Mouse (Mus musculus) MEL (cell line): ENCODE results near the gene Cables2. TPM values are rescaled to one million over a fixed set of nuclear protein-coding genes. Genes with fewer than 3 reads are reported as not detected.

Experiments used
- DNase-seq: peaks from one replicate; pipeline ENCODE4 v3.0.0; 2011; ENCODE audit warnings: low read depth, low spot score
- H3K27ac ChIP-seq: 2 replicates; pipeline ENCODE4 v1.5.1; 2012; ENCODE audit warnings: low read depth, mild to moderate bottlenecking, control low read depth, low read length, moderate library complexity; ENCODE audit not compliant: control insufficient read depth
- H3K27me3 ChIP-seq, 2 experiments: fragments of 150-350 bp in 1 of 2; sonication (generic) in 1 of 2; 2 replicates each; pipeline ENCODE4 v1.6.1; 2012; ENCODE audit warnings: low read length in 2 of 2, mild to moderate bottlenecking in 2 of 2, improper control_type of control experiment in 1 of 2, moderate library complexity in 1 of 2; ENCODE audit not compliant: insufficient read depth in 2 of 2, control insufficient read depth in 1 of 2
- H3K36me3 ChIP-seq, 2 experiments: 2 replicates each; pipeline ENCODE4 v1.6.1; 2012 to 2014; ENCODE audit warnings: low read length in 2 of 2, improper control_type of control experiment in 1 of 2, inconsistent platforms in 1 of 2, mild to moderate bottlenecking in 1 of 2; ENCODE audit not compliant: insufficient read depth in 2 of 2, control insufficient read depth in 1 of 2
- H3K4me1 ChIP-seq, 2 experiments: fragments of 150-350 bp in 1 of 2; sonication (generic) in 1 of 2; 2 replicates each; pipeline ENCODE4 v1.6.1; 2012; ENCODE audit warnings: low read length in 2 of 2, improper control_type of control experiment in 1 of 2, mild to moderate bottlenecking in 1 of 2; ENCODE audit not compliant: insufficient read depth in 2 of 2, control insufficient read depth in 1 of 2
- H3K4me3 ChIP-seq, 2 experiments: fragments of 150-350 bp in 1 of 2; sonication (generic) in 1 of 2; 2 replicates each; pipeline ENCODE4 v1.5.1; 2012; ENCODE audit warnings: low read depth in 2 of 2, low read length in 2 of 2, mild to moderate bottlenecking in 2 of 2, moderate library complexity in 2 of 2, control low read depth in 1 of 2, improper control_type of control experiment in 1 of 2; ENCODE audit not compliant: control insufficient read depth in 1 of 2, insufficient read depth in 1 of 2
- H3K79me2 ChIP-seq: 2 replicates; pipeline ENCODE4 v1.6.1; 2012; ENCODE audit warnings: mild to moderate bottlenecking, low read length, moderate library complexity; ENCODE audit not compliant: control insufficient read depth, poor library complexity, insufficient read depth
- H3K9ac ChIP-seq: 2 replicates; pipeline ENCODE4 v1.6.1; 2012; ENCODE audit warnings: low read depth, mild to moderate bottlenecking, control low read depth, low read length, moderate library complexity; ENCODE audit not compliant: control insufficient read depth, poor library complexity, severe bottlenecking
- H3K9me3 ChIP-seq: fragments of 150-350 bp; sonication (generic); replicated peaks from 2 replicates; pipeline ENCODE4 v1.6.1; 2012; ENCODE audit warnings: mild to moderate bottlenecking, low read length, improper control_type of control experiment, moderate library complexity; ENCODE audit not compliant: insufficient read depth
- BHLHE40 ChIP-seq: IDR thresholded peaks from 2 replicates; pipeline ENCODE4 v1.6.1; 2012; ENCODE audit warnings: low read depth, mild to moderate bottlenecking, inconsistent platforms, low read length, improper control_type of control experiment, borderline replicate concordance
- CHD1 ChIP-seq: IDR thresholded peaks from 2 replicates; pipeline ENCODE4 v1.6.1; 2012; ENCODE audit warnings: low read depth, mild to moderate bottlenecking, inconsistent platforms, low read length, improper control_type of control experiment
- CTCF ChIP-seq, 3 experiments: IDR thresholded peaks in 2 of 3; conservative IDR thresholded peaks in 1 of 3; 2 replicates each; pipeline ENCODE4 v1.5.1; 2011 to 2012; ENCODE audit warnings: low read length in 3 of 3, low read depth in 2 of 3, mild to moderate bottlenecking in 2 of 3, improper control_type of control experiment in 1 of 3, inconsistent platforms in 1 of 3, mixed read lengths in 1 of 3, moderate library complexity in 1 of 3; ENCODE audit not compliant: control insufficient read depth in 1 of 3, insufficient read depth in 1 of 3, poor library complexity in 1 of 3, severe bottlenecking in 1 of 3
- E2F4 ChIP-seq: IDR thresholded peaks from 2 replicates; pipeline ENCODE4 v1.6.1; 2011; ENCODE audit warnings: low read depth, low read length, improper control_type of control experiment, borderline replicate concordance
- ETS1 ChIP-seq: IDR thresholded peaks from 2 replicates; pipeline ENCODE4 v1.6.1; 2012; ENCODE audit warnings: low read depth, mild to moderate bottlenecking, inconsistent platforms, low read length, improper control_type of control experiment, moderate library complexity
- JUND ChIP-seq: IDR thresholded peaks from 2 replicates; pipeline ENCODE4 v1.6.1; 2011; ENCODE audit warnings: low read depth, mild to moderate bottlenecking, improper control_type of control experiment, low read length
- MAFK ChIP-seq: IDR thresholded peaks from 2 replicates; pipeline ENCODE4 v1.6.1; 2011; ENCODE audit warnings: low read depth, mild to moderate bottlenecking, low read length, improper control_type of control experiment, borderline replicate concordance
- MAX ChIP-seq: IDR thresholded peaks from 2 replicates; pipeline ENCODE4 v1.6.1; 2011; ENCODE audit warnings: low read length, improper control_type of control experiment
- MAZ ChIP-seq: IDR thresholded peaks from 2 replicates; pipeline ENCODE4 v1.6.1; 2012; ENCODE audit warnings: low read depth, mild to moderate bottlenecking, inconsistent platforms, low read length, improper control_type of control experiment
- MXI1 ChIP-seq: IDR thresholded peaks from 2 replicates; pipeline ENCODE4 v1.6.1; 2011; ENCODE audit warnings: mild to moderate bottlenecking, low read depth, low read length, improper control_type of control experiment
- SIN3A ChIP-seq: IDR thresholded peaks from 2 replicates; pipeline ENCODE4 v1.6.1; 2012; ENCODE audit warnings: low read length, improper control_type of control experiment, inconsistent platforms
- TCF12 ChIP-seq: IDR thresholded peaks from 2 replicates; pipeline ENCODE4 v1.6.1; 2014; ENCODE audit warnings: low read depth, mild to moderate bottlenecking, inconsistent platforms, low read length, improper control_type of control experiment, moderate library complexity
- USF1 ChIP-seq: IDR thresholded peaks from 2 replicates; pipeline ENCODE4 v1.6.1; 2014; ENCODE audit warnings: low read depth, mild to moderate bottlenecking, inconsistent platforms, low read length, improper control_type of control experiment, moderate library complexity
- ZC3H11A ChIP-seq: IDR thresholded peaks from 2 replicates; pipeline ENCODE4 v1.6.1; 2012; ENCODE audit warnings: low read depth, mild to moderate bottlenecking, inconsistent platforms, low read length, improper control_type of control experiment
- ZKSCAN1 ChIP-seq: IDR thresholded peaks from 2 replicates; pipeline ENCODE4 v1.6.1; 2012; ENCODE audit warnings: low read depth, mild to moderate bottlenecking, inconsistent platforms, low read length, improper control_type of control experiment, moderate library complexity
- ZMIZ1 ChIP-seq: IDR thresholded peaks from 2 replicates; pipeline ENCODE4 v1.6.1; 2012; ENCODE audit warnings: low read depth, mild to moderate bottlenecking, inconsistent platforms, low read length, improper control_type of control experiment, moderate library complexity
- polyA plus RNA-seq, 2 experiments: library from polyadenylated mRNA; stranded (reverse) in 1 of 2; unstranded in 1 of 2; fragments of >175 nt in 1 of 2; fragments of >200 nt in 1 of 2; gene quantifications; 2 replicates each; pipeline versions ENCODE4 v1.2.1 to v1.2.4; 2012; ENCODE audit warnings: low replicate concordance in 2 of 2, low read depth in 1 of 2; ENCODE audit not compliant: insufficient read length in 2 of 2, insufficient read depth in 1 of 2, missing spikeins in 1 of 2
- total RNA-seq: library from RNA; depleted of rRNA; stranded (reverse); fragments of 300-350 nt; gene quantifications from 2 replicates; pipeline ENCODE4 v1.2.3, GENCODE M21; 2012

Gene Cables2
- total and polyA plus RNA-seq, 3 experiments: 10.7 to 16.7 TPM; not detected in 1

DNA sequence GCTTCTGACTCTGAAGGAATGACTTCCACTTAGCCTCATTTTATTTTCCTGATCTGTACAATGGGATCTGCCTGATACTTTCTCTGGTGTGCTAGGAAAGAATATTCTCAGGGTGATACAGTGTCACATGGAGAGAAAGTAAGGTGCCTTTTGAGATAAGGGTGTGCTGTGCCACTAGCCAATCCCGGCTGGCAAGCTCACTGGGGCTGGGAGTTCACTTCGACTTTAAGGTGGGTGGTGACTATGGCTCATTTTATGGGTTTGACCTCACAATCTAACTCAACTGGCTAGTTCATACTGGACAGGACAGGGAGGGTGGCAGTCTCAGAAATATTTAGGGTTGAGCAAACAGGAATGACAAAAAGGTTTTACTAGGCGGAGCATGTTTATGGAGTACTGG, 36.4 kb downstream of the Cables2 start (continued):
- no peak for TF ChIP-seq MAFK

DNA sequence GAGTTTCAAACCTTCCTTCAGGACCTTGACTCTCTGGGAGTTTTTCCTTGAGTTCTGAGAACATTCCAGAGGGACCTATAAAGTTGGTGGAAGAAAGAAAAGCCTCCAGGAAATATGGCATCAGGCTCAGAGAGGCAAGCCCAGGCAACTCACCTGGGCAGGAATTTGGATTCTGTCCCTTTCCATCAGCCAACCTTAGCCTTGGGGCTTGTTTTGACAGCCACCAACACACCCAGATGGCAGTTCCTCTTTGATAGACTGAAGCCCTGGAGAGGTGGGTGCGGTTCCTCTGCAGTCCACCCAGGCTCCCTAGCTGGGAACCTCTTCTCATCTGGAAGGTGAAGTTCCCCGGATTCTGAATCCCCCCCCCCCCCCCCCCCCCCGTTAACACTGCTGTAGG, 36.8 kb downstream of the Cables2 start:
- Histone ChIP-seq H3K4me1 (peaks cover 9 to 34% of the 10 kb centered on the region in 2 experiments), H3K27me3 (no peaks in the 10 kb centered on the region), H3K79me2 (no peaks in the 10 kb centered on the region), H3K4me3 (no peak overlapping the region), H3K9me3 (no peaks in the 10 kb centered on the region), H3K27ac (peak overlapping the region; percentile 52), H3K9ac (no peak overlapping the region), H3K36me3 (peaks cover 0 to 24% of the 10 kb centered on the region in 2 experiments; a peak in 2 of 4 replicates)
- 0 out of 2 replicates have a peak, but pooled peaks have one; percentile 27 for TF ChIP-seq MAZ
- 0 out of 2 replicates have a peak, but pooled peaks have one; percentile 14 for TF ChIP-seq ETS1
- TF ChIP-seq JUND: no peak
- TF ChIP-seq MAX: no peak
- no peak for TF ChIP-seq E2F4
- no peak for TF ChIP-seq TCF12
- TF ChIP-seq ZKSCAN1: no peak
- TF ChIP-seq ZMIZ1: no peak
- TF ChIP-seq USF1: no peak
- peak; percentile 63; the same call in 1 of the 2 replicates for TF ChIP-seq SIN3A
- 0 out of 2 replicates have a peak, but pooled peaks have one; percentile 37 for TF ChIP-seq MXI1
- DNase-seq: peak; percentile 64

DNA sequence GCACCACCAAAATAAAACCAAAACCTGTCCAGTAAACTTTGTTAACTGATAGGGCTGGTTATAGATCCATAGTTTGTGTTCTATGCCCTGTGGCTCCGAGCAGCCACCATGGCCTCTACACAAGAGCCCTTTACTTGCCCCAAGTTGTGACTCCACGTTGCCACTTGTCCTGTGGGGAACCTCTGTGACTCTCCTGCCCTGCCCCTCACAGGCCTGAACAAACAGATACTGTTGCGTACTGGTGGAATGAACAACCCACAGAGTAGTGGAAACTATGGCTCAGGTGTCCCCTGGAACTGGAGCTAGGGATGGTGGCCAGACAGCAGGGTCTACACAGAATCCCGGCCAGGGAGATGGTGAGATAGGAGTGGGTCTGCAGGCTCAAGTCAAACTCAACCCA, 37.5 kb downstream of the Cables2 start:
- H3K27ac ChIP-seq: peak overlapping the region; percentile 50
- H3K36me3 ChIP-seq: peaks cover 0 to 24% of the 10 kb centered on the region in 2 experiments; a peak in 2 of 4 replicates
- H3K9ac ChIP-seq: peak overlapping the region; percentile 24; the same call in 1 of the 2 replicates
- no peak for TF ChIP-seq MAFK
- 0 out of 2 replicates have a peak, but pooled peaks have one; percentile 4 for TF ChIP-seq MXI1
- no peaks in the 10 kb centered on the region for H3K27me3 ChIP-seq
- no peaks in the 10 kb centered on the region for H3K79me2 ChIP-seq
- H3K9me3 ChIP-seq: no peaks in the 10 kb centered on the region
- DNase-seq: no peak
- H3K4me3 ChIP-seq: no peak overlapping the region
- peaks cover 9 to 34% of the 10 kb centered on the region in 2 experiments for H3K4me1 ChIP-seq

DNA sequence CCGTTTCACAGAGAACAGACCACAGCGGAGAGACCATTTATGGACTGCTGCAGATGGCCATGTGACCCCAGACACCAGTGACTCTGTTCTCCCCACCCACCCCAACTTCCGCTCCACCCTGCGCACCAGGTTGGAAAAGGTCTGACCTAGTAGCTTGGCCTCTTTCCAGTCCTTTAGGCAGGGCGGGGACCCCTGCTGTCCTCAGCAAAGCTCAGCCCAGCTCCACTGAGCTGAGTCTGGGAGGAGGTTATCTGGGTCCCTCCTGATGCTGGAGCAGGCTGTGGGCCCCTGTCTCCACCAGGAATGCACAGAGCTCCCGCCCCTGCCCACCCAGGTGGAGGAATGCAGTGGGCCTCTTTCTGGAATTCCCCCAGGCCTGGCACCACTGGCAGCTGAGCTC, 38.3 kb downstream of the Cables2 start:
- H3K4me1 ChIP-seq: peaks cover 9 to 34% of the 10 kb centered on the region in 2 experiments
- H3K79me2 ChIP-seq: no peaks in the 10 kb centered on the region
- peak overlapping the region; percentile 47 for H3K27ac ChIP-seq
- H3K4me3 ChIP-seq: peak overlapping the region in 1 of 2 experiments; percentile 26; a peak in 1 of 4 replicates
- DNase-seq: peak; percentile 50
- H3K36me3 ChIP-seq: peaks cover 0 to 24% of the 10 kb centered on the region in 2 experiments; a peak in 2 of 4 replicates
- no peaks in the 10 kb centered on the region for H3K9me3 ChIP-seq
- TF ChIP-seq USF1 (peak; percentile 76), E2F4 (no peak), TCF12 (no peak), ETS1 (no peak), BHLHE40 (no peak), SIN3A (peak; percentile 30; the same call in 1 of the 2 replicates), ZC3H11A (no peak), MAX (0 out of 2 replicates have a peak, but pooled peaks have one; percentile 14), CHD1 (no peak), CTCF (IDR thresholded peaks at IDR 0.05 in 2 of 3, conservative IDR thresholded peaks at IDR 0.05 in 1 of 3; ENCODE audit: control insufficient read depth in 1 of 3, insufficient read depth in 1 of 3, low read depth in 2 of 3, low read length in 3 of 3, poor library complexity in 1 of 3, severe bottlenecking in 1 of 3) (no peak), ZKSCAN1 (no peak), MXI1 (no peak)
- H3K27me3 ChIP-seq: no peaks in the 10 kb centered on the region
- peak overlapping the region; percentile 21 for H3K9ac ChIP-seq
